Mouse (Mus musculus) urinary bladder, postnatal 10 days (tissue): ENCODE measurements around the gene Pygb.

Experiments used
- DNase-seq: peaks from one replicate; pipeline ENCODE4 v3.0.0; 2022; ENCODE audit warnings: low spot score

The Pygb gene

DNA sequence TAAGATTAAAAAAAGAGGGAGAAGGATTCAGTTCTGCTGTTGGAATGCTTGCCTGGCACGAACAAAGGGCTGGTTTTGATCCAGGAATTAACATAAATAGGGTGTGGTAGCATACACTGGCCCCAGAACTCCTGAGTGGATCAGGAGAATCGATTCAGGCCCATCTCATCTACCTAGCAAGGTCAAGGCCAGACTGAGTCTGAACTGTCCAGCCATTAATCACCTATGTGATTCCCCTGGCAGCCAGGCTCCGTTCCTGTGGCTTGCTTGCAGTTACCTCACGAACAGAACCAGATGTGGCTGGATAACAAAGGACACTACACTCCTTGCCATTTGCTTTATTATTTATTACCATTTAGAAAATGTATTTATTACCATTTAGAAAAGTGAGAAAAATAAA, 6.8 kb downstream of the Pygb start:
- DNase-seq = no peak

DNA sequence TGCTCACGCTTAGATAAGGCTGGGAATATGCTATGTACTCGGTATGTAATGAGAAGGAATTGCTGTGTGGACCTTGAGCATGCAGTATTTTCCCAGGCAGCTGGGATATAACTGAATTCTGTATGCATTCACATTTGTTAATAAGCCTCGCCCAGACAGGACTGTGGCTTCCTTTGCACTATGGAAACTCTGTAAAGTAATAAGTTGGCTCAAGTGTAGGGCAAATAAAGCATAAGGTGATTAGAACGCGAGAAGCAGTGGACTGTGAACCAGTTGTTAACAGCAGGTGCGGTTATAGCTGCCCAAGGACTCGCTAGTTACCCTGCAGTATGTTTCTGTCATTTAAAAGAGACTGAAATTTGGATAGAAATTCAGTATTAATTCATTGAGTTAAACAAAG, 11.5 kb downstream of the Pygb start:
- DNase-seq = no peak

DNA sequence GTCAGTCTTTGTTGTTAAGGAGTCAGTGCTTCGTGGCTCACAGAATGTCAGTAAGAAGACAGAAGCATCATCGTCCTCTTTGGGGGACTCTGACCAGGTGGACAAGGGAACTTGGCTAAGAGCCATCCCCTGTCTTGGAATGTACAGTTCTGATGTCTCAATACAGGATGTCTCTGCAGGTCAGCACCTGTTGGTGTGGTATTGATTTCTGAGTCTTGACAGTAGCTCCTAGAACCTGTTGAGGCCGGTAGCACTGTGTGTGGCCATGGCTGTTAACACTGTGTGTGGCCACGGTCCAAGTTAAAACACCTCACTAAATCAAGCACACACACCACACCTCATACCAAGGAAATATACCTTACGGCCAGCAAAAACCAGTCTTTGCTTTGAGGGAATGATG, 14.1 kb downstream of the Pygb start:
- DNase-seq = no peak

DNA sequence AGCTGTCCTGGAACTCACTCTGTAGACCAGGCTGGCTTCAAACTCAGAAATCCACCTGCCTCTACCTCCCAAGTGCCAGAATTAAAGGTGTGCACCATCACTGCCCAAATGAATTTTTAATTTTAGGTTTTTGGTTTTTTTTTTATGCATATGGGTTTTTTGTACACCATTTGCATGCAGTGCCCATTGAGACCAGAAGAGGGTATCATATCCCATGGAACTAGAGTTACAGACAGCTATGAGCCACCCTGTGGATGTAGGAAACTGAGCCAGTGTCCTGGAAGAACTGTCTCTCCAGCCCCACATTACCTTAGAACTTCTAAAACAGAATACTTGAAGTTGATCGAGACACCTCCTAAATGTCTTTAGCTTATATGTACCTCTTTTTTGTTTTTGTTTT, 16.5 kb downstream of the Pygb start:
- DNase-seq = no peak

DNA sequence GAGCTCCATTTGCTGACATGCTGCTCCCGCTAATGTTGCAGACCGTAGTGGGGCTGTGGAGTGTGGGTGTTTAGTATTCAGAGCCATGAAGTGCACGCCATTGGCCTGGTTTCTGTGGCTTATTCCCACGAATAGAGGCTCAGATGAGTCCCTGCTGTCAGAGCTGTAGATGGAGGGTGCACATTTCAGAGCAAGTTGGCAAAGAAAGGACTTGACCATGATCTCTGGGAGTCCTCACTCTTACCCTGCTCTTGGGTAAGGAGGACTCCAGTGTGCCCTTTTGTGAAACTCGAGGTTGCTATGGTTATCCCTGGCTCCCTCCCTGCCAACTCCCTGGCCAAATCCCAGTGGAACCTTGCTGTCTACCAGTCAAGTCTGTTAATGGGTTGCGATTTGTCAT, 21.8 kb downstream of the Pygb start:
- no peak for DNase-seq

DNA sequence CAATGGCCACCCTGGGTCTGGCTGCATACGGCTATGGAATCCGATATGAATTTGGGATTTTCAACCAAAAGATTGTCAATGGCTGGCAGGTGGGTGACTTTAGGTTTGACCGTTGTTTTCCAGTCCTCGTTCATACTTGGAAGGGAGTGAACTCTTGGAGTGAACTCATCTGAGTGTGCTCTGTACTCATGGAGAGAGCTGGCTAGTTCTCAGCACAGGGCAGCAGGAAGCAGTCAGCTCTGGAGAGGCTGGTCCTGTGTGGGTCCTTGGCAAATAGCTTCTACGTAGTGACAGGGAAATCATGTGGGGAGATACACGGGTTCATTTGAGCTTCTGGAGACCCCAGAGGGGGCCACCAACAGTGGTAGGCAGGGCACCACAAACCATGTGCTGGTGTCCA, 22.3 kb downstream of the Pygb start:
- no peak for DNase-seq

DNA sequence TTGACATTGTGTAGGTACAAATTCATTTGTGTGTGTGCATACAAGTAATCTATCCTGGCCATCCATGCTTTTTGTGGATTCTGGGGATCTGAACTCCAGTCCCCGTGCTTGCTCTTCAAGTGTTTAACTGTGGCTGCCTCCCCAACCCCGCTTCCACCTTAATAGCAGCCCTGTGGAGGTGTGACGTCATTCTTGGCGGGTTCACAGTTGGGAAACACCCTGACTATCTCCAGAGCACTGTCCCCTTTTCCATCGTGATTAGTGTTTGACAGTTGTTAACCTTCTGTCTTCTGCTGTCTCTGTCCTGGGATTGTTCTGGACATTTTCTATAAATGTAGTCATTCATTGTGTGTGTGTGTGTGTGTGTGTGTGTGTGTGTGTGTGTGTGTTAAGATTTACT, 24.1 kb downstream of the Pygb start:
- DNase-seq = no peak

DNA sequence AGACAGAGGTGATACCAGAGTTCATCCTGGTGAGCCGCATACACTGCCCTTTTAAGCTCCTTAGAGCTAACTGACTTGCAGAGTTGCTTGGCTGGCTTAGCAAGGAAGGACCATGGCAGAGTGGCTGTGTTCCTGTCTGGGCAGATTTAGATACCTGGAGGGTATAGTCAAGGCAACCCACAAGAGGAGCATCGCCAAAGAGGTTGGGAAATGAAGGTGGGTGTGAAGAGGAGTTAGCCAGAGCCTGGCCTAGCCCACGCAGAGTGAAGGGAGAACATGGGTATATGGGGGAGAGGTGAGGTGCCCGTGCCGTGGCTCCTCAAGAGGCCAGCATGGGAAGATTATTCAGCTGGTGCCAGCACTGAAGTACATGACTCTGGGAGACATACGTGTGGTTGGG, 26.3 kb downstream of the Pygb start:
- no peak for DNase-seq

DNA sequence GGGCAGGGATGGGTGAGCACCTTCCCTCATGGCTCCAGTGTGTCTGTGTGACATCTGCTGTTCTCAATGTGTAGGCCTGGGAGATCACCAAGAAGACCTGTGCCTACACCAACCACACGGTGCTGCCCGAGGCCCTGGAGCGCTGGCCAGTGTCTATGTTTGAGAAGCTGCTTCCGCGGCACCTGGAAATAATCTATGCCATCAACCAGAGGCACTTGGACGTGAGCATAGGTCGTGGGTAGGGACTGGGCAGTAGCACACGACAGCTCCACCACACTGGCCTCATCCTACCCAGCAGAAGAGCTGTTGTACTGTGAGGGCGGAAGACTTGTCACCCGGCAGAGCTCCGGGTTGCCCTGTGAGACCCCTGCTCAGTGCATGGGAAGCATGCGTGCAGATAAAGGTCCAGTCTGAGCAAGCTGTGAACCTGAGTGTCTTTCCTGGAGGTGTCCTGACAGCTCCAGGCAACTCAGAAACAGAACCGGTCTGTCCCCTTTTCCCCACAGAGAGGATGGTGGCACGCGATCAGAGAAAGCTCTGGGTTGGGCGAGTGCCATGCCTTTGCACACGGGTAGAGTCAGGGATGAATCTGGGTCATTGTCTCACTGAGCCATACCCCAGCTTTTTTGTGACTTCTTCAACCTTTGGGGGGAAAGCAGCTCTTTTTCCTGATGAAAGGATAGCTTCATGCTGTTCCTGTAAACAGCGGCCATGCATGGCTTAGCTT, 30.3 kb downstream of the Pygb start:
- no peak for DNase-seq

DNA sequence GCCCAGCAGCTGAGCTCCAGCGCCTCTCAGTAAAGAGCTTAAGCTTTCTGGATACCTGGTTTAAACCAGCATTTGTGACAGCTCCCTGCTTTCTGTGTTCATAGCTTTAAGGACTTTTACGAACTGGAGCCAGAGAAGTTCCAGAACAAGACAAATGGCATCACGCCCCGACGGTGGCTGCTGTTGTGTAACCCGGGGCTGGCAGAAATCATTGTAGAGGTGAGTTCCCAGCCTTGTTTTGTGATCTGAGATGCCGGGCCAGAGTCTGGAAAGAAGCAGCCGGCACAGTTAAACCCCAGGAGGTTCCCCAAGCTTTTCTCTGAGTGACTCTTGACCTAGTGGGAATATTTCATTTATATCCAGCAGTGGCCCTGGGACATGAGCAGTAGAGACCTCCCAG, 32.2 kb downstream of the Pygb start:
- DNase-seq = no peak

DNA sequence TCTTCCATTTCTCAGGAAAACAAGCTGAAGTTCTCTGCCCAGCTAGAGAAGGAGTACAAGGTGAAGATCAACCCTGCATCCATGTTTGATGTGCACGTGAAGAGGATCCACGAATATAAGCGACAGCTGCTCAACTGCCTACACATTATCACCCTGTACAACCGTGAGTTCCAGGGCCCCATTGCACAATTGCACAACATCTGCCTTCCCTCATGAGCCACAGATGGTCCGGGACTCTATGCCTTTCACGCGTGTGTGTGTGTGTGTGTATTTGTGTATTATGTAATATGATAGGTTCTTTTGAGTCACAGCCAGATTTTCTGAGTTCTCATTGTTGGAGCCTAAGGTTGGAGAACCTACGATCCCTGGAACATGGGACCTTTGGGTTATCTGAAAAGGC, 34.2 kb downstream of the Pygb start:
- DNase-seq = no peak

DNA sequence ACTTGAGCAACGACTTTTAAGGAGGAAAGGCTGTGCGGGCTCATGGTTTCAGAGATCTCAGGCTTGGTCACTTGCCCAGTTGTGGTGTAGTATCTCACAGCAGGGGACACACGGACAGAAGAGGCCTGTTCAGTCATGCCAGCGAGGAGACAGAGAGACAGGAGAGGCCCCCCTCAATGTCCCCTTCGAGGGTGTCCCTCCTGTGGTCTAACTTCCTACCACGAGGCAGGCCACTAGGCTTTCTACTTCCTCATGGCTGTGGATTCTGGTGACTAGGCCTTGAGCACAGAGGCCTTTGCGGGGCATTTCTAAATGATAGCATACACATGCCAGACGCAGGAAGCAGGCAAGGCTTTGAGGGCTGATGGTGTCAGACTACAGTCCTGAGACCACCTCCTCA, 36.5 kb downstream of the Pygb start:
- no peak for DNase-seq

DNA sequence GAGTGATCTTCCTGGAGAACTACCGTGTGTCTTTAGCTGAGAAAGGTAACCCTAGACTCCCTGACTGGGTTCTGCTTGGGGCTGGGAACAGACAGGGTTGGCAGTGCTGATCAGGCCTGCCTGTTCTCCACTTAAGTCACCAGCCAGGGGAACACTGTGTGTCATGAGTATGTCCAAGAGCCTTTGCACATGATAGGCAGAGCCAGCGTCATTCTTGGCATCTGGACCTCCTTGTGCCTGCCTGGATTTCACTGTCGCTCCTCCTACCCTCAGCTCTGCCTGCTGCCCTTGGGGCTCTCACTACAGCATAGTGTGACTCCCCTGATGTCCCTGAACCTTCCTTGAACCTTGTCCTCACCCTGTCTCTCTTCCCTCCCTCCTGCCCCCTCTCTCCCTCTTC, 39.9 kb downstream of the Pygb start:
- no peak for DNase-seq

DNA sequence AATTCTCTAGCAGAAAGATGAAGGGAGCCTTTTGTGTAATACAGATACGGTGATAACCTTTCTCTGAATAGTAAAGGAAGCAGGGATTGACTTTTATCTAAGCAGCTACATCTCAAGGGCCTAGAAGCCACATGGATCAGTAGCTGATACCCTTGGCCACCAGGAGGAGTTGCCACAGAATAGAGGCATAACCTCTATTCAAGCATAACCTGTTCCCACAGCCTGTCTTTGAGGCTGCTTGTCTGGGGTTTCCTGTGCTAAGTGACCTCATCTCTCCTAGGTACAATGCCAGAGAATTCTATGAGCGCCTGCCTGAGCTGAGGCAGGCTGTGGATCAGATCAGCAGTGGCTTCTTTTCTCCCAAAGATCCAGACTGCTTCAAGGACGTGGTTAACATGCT, 41.6 kb downstream of the Pygb start:
- DNase-seq = no peak

DNA sequence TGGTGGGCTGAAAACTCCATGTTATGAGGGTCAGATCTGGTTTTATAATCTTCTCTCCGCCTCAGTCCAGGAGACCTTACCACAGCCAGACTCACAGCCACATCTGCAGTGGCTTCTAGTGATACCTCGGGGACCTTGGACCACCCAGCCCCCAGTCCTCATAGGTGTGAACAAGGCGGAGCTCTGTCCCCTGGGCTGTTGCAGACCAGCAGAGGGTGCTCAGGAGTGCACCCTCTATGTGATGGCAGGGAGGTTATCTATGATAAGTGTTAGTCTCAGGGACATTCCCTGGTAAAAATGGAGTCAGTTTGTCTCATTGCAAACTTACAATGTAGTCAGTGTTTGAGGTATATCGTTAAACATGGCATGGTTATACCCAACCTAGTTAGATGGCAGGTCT, 42.1 kb downstream of the Pygb start:
- no peak for DNase-seq

DNA sequence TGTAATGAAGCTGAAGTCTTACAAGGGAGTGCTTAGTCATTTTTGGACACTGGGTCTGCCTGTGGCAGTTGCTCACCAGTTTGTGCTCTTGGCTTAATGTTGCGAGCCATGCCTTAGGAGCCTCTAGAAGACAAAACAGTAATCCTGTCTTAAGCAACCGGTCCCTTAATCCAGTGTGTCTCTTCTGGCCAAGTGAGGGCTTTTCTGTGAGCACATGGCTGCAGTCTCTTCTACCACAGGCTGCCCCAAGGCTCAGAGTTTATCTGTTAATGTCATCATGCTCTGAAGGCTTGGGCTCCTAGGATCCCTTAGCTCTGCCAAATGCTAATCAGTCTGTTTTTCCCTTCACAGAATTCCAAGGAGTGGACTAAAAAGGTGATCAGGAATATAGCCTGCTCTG, 43.5 kb downstream of the Pygb start:
- DNase-seq = no peak

DNA sequence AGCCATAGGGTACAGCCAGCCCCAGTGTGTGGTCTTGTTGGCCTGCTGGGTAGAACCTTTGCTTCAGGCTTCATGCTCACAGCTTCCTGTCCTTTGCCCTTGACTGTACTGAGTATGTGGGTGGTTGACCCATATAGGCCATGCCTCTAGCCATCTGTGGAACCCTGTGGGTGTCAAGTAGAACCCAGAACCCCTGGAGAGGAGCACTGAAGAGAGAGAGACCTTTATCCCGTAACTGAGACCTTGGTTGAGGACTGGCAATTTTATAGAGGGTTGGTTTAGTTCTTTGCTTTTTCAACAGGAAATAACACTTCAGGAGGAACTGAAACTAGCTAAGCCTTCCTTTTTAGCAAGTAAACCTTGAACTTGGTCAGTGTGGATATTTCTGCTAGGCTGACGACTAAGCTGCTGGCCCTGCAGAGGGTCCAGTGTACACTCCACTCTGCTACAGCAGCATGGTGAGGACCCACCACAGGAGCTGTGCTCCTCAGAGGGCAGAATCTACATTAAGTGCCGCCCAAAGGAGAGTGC, 44.4 kb downstream of the Pygb start:
- no peak for DNase-seq

DNA sequence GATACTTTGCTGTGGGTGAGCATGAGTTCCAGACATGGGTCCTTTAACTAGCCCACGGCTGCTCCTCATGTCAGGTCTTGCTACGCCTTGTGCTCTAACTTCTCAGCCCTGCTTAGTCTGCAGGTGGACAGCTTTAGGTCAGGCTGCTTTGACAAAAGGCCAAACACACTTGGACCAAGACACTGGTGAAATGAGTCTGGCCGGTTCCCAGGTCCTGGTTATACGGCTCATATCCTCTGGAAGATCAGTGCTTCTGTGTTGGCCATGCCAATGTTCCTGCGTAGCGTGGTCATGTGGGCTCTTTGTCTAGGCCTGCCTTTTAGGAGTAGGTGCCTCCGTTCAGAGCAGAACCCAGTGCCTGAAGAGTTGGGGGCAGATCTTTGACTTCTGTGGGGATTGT, 45.5 kb downstream of the Pygb start:
- no peak for DNase-seq

DNA sequence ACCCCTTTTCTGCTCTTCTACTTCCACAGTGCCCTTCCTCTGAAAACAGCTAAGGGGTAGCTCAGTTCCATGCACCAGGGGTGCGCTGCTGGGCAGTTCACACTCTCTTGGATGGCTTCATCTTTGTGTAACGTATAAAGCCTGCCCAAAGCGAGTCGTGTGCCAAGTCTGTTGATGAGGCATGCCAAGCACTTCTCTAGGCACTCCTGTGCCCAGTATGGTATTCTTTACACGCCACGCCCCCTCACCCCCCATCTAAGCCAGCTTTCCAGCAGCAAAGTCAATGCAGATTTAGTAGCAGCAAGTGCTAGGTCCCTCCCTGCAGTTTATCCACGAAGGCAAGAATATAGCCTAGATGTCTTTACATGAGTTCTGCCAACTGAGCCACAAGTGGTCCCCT, 48.1 kb downstream of the Pygb start:
- DNase-seq = no peak

DNA sequence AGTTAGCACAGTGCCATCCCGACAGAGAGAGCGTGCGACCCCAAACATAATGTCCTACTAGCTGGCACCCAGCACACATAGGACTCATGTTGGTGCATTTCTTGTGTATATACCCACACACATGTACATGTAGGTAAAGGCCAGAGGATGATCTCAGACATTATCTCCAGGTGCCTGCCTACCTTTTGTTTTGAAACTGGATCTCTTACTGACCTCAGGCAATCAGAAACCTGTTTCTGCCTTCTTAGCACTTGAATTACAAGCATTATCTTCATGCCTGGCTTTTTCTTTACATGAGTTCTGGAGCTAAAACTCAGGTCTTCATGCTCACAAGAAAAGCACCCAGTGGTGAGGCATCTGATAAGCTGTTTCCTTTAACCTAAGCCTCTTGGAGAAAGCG, 49.4 kb downstream of the Pygb start:
- DNase-seq = no peak

DNA sequence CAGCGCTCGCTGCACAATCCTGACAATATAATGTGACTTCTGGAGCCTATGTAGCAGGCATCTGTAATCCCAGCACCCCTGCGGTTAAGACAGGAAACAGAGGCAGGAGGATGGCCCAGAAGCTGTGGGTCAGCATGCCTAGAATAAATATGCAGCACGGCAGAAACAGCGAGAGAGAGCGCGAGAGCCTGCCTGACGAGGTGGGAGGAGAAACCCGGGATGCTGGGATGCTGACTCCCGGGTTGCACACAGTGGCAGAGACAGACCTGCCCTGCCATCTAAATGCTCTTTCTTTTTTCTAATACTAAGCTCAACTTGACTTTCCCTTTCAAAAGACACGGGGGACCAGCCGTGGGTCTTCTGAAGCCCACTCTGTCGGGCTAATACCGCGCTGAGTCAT, 50.4 kb downstream of the Pygb start:
- no peak for DNase-seq

DNA sequence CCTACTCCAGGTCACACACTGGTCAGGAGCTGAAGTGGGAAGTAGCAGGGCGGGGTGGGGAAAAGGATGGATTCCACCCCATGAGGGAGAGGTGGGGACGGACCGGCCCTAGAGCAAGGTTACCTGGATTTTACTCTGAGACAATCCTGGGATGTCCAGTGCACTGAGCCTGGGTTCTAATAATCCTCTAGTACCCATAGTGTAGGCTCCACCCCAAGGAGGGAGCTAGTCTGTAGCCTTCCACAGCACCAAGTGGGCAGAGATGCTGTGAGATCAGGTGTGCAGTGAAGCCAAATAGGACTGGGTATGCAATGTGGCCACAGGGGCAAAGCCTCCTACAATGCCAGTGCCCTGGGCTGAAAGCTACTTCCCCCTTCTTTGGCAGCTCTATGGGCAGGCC, 51.2 kb downstream of the Pygb start:
- DNase-seq = no peak

DNA sequence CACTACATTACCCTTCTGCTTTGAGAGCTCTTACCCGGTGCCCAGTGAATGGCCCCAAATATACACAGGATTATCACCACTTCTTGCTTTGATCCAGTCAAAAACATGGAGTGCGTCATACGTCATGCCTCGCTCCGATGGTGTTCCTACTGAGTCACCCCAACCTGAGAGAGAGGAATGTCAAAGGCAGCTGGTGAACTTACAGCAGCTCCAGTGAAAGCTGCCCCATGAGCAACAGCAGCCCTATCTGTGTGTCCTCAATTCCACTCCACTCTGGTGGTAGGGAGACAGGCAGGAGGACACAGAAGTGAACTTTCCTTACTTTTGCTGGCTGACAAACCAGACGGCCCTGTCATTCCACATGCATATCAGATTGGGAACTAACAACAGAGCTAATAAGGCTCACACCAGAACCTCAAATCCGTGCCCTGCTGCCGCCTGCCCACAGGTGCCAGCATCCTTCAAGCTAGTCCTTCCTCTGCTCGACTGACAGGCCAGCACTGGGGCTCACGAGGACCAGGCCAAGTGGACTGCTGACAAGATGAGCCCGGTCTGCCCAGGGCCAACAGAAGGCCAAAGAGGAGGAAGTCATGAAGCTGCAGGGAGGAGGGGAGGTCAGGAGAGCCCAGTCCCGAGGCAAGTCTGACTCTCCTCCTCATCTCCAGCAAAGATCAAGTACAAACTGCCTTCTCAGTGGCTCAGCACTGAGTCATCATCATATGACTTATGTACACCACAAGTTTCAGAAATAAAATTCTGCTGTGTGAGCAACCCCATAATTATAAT, 53.3 kb downstream of the Pygb start:
- no peak for DNase-seq

DNA sequence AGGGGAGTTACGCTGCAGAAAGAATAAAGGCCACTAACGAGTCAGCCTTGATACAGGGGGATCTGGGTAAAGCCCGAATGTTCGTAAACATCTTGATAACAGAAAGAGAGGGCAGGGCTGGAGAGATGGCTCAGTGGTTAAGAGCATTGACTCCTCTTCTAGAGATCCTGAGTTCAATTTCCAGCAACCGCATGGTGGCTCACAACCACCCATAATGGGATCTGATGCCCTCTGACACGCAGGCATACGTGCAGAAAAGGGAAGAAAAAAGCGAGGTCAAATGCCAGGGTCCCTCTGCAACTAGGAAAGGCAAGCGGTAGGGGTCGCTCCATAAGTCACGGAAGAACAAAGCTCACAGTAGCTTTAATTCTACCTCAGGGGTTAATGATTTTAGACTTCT, 54.6 kb downstream of the Pygb start:
- DNase-seq = no peak
